Mouse (Mus musculus): ENCODE results near the gene Actr10.

GRCm38 (mm10) chr12:70974441-70975266, 37.0 kb downstream of the Actr10 start, which contains the start of gene Psma3:
- TF ChIP-seq CTCF (IDR thresholded peaks at IDR 0.05; ENCODE audit: borderline replicate concordance, insufficient read depth, low read length), result no peak
- TF ChIP-seq POLR2A (IDR thresholded peaks at IDR 0.05; ENCODE audit: low read depth, low read length), result peak; percentile 82

All from embryonic fibroblast, embryonic 13.5 days (primary cell).